Mouse (Mus musculus) midbrain, embryonic 14.5 days (tissue): ENCODE measurements around the gene Slc22a14. TPM values are rescaled to one million over a fixed set of nuclear protein-coding genes. Genes with fewer than 3 reads are reported as not detected.

Experiments
- ATAC-seq: fragments of 200-750 bp; cut with Nextera tagmentation; 2 replicates; pipeline ENCODE4 v1.8.0; 2017; ENCODE audit warnings: moderate number of reproducible peaks, moderate library complexity; ENCODE audit not compliant: low FRiP score, low TSS enrichment
- DNase-seq: peaks from one replicate; pipeline ENCODE4 v3.0.0-alpha.2; 2015
- H3K27ac ChIP-seq: fragments of 300-500 bp; sonication (generic); replicated peaks from 2 replicates; pipeline ENCODE4 v1.5.1; 2014; ENCODE audit warnings: mild to moderate bottlenecking, low read depth, low read length, moderate library complexity
- H3K27me3 ChIP-seq: fragments of 300-500 bp; sonication (generic); 2 replicates; pipeline ENCODE4 v1.6.1; 2014; ENCODE audit warnings: low read length, control low read depth, mixed read lengths; ENCODE audit not compliant: control insufficient read depth, insufficient read depth
- H3K36me3 ChIP-seq: fragments of 300-500 bp; sonication (generic); 2 replicates; pipeline ENCODE4 v1.6.1; 2014; ENCODE audit warnings: low read length, control low read depth; ENCODE audit not compliant: control insufficient read depth, insufficient read depth
- H3K4me1 ChIP-seq: fragments of 300-500 bp; sonication (generic); 2 replicates; pipeline ENCODE4 v1.6.1; 2014; ENCODE audit warnings: mild to moderate bottlenecking, antibody characterized with exemption, low read length, control low read depth; ENCODE audit not compliant: control insufficient read depth, insufficient read depth
- H3K4me2 ChIP-seq: fragments of 300-500 bp; sonication (generic); 2 replicates; pipeline ENCODE4 v1.6.1; 2014; ENCODE audit warnings: mild to moderate bottlenecking, low read length, moderate library complexity
- H3K4me3 ChIP-seq: fragments of 300-500 bp; sonication (generic); replicated peaks from 2 replicates; pipeline ENCODE4 v1.5.1; 2014; ENCODE audit warnings: low read depth, low read length
- H3K9ac ChIP-seq: fragments of 300-500 bp; sonication (generic); replicated peaks from 2 replicates; pipeline ENCODE4 v1.6.1; 2014; ENCODE audit warnings: mild to moderate bottlenecking, low read length, moderate library complexity
- H3K9me3 ChIP-seq: fragments of 300-500 bp; sonication (generic); 2 replicates; pipeline ENCODE4 v1.6.1; 2016; ENCODE audit warnings: low read length, control low read depth, mixed read lengths; ENCODE audit not compliant: control insufficient read depth
- WGBS: fragments of 180-500 bp; shearing (Covaris S2); extraction: QIAGEN DNeasy Blood & Tissue Kit; methylation state at CpG from one replicate; pipeline ENCODE4 v1.1.7; 2014; 5-methylcytosine and 5-hydroxymethylcytosine counted together
- polyA plus RNA-seq: library from polyadenylated mRNA; unstranded; fragments of >200 nt; fragmentation: Nextera tagmentation; extraction: Ambion mirVana; gene quantifications from 2 replicates; pipeline ENCODE4 v1.2.1, GENCODE M21; 2014

Gene Slc22a14
- polyA plus RNA-seq, 1 experiment from 2014 or later: not detected

DNA sequence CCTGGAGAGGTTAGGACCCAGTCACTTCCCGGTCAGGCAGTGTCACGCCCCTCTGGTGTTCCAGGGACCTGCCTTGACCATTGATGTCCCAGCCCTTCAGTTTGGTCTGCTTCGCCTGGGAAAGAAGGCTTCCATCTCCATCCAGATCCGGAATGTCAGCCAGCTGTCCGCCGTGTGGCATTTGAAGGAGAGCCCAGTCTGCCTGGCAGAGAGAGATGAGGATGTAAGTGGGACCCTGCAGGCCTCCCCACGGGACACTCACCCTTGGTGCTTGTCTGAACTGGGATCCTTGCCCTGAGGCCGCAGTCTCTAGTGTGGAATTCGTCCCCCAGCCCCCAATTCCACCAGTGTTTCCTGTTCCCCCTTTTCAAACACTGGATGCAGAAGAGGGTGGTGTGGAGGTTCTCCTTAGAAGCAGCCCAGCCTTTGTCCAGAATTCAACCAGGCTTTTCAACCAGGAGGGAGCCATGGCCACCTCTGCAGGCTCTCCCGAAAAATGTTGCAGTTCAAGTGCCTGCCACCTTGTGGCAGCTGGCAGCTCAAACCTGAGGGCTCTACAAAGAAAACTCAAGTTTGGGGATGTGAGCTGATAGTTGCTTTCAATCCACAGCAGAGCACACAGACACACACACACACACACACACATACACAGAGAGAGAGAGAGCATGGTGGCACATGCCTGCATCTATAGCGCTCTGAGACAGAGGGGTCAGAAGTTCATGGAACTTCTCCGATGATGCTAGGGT is 236.7 kb downstream of the Slc22a14 start:
- DNase-seq: peak; percentile 11
- WGBS: 87% methylated on average over 12 of the region's 12 CpGs

GRCm38 (mm10) chr9:119122596-119123369 is 242.6 kb downstream of the Slc22a14 start:
- H3K4me1 ChIP-seq: no peaks in the 10 kb centered on the region
- no peak overlapping the region for H3K4me3 ChIP-seq
- H3K9ac ChIP-seq: no peak overlapping the region
- WGBS: 88% methylated on average over 18 of the region's 18 CpGs
- H3K27ac ChIP-seq: no peak overlapping the region
- H3K36me3 ChIP-seq: no peaks in the 10 kb centered on the region
- H3K27me3 ChIP-seq: no peaks in the 10 kb centered on the region
- no peaks in the 10 kb centered on the region for H3K9me3 ChIP-seq
- ATAC-seq (no peak), DNase-seq (no peak)
- H3K4me2 ChIP-seq: no peak overlapping the region

More for the DNA sequence above, 236.7 kb downstream of the Slc22a14 start:
- no peak for ATAC-seq
- no peaks in the 10 kb centered on the region for H3K36me3 ChIP-seq
- H3K9ac ChIP-seq: no peak overlapping the region
- no peak overlapping the region for H3K4me2 ChIP-seq
- H3K9me3 ChIP-seq: no peaks in the 10 kb centered on the region
- no peaks in the 10 kb centered on the region for H3K4me1 ChIP-seq
- no peak overlapping the region for H3K27ac ChIP-seq
- no peak overlapping the region for H3K4me3 ChIP-seq
- H3K27me3 ChIP-seq: no peaks in the 10 kb centered on the region

- Histone ChIP-seq H3K9me3 (no peaks in the 10 kb centered on the region), H3K4me1 (no peaks in the 10 kb centered on the region), H3K27me3 (no peaks in the 10 kb centered on the region), H3K9ac (no peak overlapping the region), H3K4me2 (no peak overlapping the region), H3K4me3 (no peak overlapping the region), H3K36me3 (no peaks in the 10 kb centered on the region), H3K27ac (no peak overlapping the region)
- no peak for ATAC-seq
- no peak for DNase-seq
- WGBS: 67% methylated on average over 3 of the region's 3 CpGs
Measured at GRCm38 (mm10) chr9:119120168-119120560, 245.2 kb downstream of the Slc22a14 start.

Other genes starting within 250 kb of the Slc22a14 start
- gene Acaa1b, start 208.5 kb downstream of the Slc22a14 start, polyA plus RNA-seq: 1.2 and 2.8 TPM in 2 replicates
- gene Gm47289, start 206.4 kb downstream of the Slc22a14 start, polyA plus RNA-seq: not detected in 2 replicates
- gene Slc22a13, start 156.5 kb downstream of the Slc22a14 start, polyA plus RNA-seq: 0.12 TPM in 1 of 2 replicates, not detected in the other
- 13.0 and 18.2 TPM in 2 replicates for gene Oxsr1, start 43.1 kb downstream of the Slc22a14 start, polyA plus RNA-seq
- gene Acaa1a, start 25.9 kb downstream of the Slc22a14 start, polyA plus RNA-seq: 85.4 and 92.0 TPM in 2 replicates
- gene Myd88, start 24.1 kb downstream of the Slc22a14 start, polyA plus RNA-seq: 3.4 and 5.6 TPM in 2 replicates
- 1.5 and 2.4 TPM in 2 replicates for gene Xylb, start 8.2 kb downstream of the Slc22a14 start, polyA plus RNA-seq
- 69.3 and 69.9 TPM in 2 replicates for gene Acvr2b, start 36.6 kb upstream of the Slc22a14 start, polyA plus RNA-seq
- 51.2 and 56.0 TPM in 2 replicates for gene Exog, start 79.4 kb upstream of the Slc22a14 start, polyA plus RNA-seq
- gene Scn5a, start 213.5 kb upstream of the Slc22a14 start, polyA plus RNA-seq: 0.11 and 0.32 TPM in 2 replicates